Mouse (Mus musculus) right cerebral cortex, postnatal 14 days (tissue): ENCODE results near the gene Gm382.

Experiments
- DNase-seq: peaks from one replicate; pipeline ENCODE4 v3.0.0; 2022

Gene Gm382

DNA sequence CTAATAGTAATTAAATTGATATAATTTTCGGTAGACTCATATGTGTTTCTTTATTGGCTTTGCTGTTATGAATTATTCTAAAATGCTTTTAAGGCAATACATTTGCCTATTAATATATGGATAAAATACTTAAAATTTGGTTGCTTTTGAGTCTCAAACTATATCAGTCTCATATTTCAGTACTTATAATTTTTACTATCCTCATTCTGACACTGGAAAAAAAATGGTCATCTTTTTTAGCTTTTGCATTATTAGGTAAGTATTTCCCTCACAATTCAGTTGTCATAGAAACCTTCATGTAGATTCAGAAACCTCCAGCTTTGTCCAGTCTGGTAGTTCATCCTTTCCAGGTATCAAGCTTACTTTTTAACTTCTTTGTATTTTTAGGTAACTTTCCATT is at the start of gene Gm382:
Gm382 (plus strand) TSS at position 301 of the 400 bp plus-strand sequence.
- no peak for DNase-seq

DNA sequence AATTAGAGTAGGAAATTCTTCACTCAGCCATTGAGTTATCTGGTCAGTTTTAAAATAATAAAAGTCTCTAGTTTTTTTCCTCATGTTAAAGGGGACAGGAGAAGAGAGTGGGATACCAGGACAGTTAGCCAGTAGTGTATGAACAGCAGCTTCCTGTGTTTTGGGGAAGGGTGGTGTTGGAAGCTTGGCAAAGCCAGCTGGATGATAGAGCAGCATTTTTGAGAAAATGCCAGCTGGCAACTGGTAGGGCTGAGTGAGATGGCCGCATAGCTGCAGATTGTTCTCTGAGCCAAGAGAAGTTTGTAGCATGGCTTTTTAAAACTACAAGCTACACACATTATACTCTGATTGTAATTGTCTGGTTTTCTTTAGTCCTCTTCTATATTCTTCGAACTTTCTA is 30.4 kb downstream of the Gm382 start:
- DNase-seq, result no peak

DNA sequence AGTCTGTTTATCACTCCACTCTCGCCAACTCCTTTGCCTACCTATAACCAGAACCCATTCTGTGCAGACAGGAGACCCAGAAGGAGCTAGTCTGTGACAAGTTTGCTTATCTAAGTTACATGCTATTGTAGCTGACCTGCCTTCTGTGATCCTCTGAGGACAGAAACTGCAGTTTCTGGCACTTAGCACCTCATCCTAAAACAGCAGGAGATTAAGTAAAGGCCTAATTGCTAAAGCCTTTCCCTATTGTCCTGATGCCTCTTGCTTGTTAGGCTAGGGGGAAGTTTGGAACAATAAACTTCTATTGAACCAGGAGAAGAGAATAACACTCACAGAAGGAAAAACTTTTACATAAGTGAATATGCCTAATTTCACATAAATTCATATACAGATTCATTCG is 51.5 kb downstream of the Gm382 start:
- no peak for DNase-seq

DNA sequence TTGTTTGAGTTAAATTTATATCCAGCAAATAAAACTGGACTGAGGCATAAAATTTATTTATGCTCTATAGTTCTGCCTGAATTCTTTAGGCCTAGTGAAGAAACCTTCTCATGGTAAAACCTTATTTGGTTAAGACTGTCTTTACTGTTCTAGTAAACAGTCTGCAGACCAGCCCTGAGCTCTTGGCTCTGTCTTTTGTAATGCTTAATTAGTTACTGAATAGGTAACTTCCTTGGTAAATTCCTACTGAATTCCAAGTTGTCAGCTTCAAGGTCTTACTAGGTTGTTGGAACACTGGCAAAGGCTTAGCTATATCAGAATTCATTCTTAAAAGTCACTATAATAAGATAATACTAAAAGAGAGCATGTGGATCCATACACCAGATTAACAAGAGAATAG is 53.3 kb downstream of the Gm382 start:
- no peak for DNase-seq

DNA sequence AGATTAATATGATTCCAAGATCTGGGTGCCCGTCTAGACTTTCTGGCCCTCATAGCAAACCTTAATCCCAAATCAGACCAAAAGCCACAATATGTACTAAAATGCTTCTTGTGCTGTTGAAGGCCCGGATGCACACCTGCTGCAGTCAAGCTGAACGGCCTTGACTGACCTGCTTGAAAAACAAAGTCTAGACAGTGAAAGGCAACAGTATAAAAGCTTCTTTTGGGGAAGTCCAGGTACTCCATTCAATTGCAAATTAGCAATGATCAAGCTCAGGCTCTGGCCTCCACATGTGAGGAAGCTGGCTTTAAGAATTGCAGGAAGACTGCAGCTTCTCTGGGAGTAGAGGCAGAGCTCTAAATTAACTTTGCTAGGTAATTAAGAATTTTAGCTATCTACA is 54.2 kb downstream of the Gm382 start:
- DNase-seq, result no peak

DNA sequence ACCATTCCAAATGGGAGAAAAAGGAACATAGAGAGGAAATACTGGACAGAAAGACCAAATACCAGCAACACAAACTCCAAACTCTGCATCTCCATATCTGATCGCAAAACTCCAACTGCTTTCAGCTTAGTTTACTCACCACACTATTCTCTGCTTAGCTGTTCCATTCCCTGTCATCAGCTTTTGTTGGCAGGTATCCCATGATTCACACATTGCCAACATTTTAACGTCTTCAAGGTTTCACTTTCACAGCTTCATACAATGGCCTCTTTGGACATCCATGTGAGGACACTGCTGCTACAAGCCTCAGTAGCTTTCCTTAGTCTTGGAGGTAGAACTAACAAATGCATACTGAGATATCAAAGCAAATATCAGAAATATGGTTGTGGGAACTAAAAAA is 64.6 kb downstream of the Gm382 start:
- no peak for DNase-seq
